Mouse (Mus musculus): ENCODE data around the gene Apbb2. TPM values are rescaled to one million over a fixed set of nuclear protein-coding genes. Genes with fewer than 3 reads are reported as not detected.
A peak's percentile ranks its signal among the peaks of the same experiment; 100 is the strongest.

The Apbb2 gene
- polyA plus RNA-seq, 1 experiment from 2014 or later = 48.9 TPM

DNA sequence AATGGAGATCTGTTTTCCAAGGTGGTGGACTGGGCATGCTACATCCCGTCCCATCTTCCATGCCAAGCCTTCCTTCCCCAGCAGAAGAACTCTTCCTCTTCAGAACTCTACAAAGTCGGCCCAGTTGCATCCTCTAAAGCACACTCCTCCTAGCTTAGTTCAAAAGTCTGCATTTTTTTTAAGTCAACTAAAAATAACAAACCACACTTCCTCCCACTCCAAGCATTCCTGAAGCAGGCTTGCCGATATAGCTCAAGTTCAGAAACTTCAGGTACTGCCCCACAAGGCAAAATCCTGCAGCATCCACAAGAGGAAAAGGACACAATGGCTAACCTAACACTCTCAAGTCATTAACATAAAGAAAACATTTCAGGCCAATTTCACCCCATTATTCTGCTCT is 4.9 kb downstream of the Apbb2 start:
- WGBS = 31% methylated on average over 3 of the region's 3 CpGs
- H3K4me2 ChIP-seq (replicated peaks; ENCODE audit: low read depth, low read length) = no peak overlapping the region
- H3K4me1 ChIP-seq (ENCODE audit: insufficient read depth, low read depth, low read length) = peaks cover 52% of the 10 kb centered on the region; the same call in 1 of the 2 replicates

DNA sequence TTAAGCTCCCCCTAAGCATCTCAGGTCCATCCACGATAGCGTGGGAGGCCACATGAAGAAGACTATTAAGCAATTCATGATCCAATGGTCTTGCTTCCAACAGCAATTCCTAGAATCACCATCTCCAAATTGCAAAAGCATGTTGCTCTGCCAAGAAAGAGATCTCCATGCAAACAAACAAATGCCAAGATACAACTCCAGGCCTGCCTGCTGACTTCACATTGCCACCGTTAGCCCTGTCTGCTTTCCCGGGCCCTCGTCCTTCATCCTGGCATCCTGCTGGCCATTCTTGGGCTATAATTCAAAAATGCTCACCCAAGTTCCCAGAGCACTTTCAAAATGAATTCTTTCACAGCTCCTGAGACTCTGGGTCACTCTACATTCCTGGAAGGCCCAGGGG is 5.6 kb downstream of the Apbb2 start:
- peak; percentile 85 for DNase-seq (ENCODE audit: low spot score)
- H3K9me3 ChIP-seq (ENCODE audit: low read length) = no peaks in the 10 kb centered on the region
- H3K4me1 ChIP-seq (ENCODE audit: insufficient read depth, low read depth, low read length) = peaks cover 52% of the 10 kb centered on the region; the same call in 1 of the 2 replicates
- no peaks in the 10 kb centered on the region for H3K27me3 ChIP-seq (replicated peaks; ENCODE audit: insufficient read depth, low read length)
- WGBS = 45% methylated on average over 5 of the region's 5 CpGs
- TF ChIP-seq CTCF (IDR thresholded peaks at IDR 0.05) (peak; percentile 7; the same call in 1 of the 2 replicates), EP300 (IDR thresholded peaks at IDR 0.05) (peak; percentile 84)
- no peak overlapping the region for H3K9ac ChIP-seq (replicated peaks; ENCODE audit: low read depth)
- ATAC-seq = peak; percentile 57
- peak overlapping the region; percentile 62; the same call in 1 of the 2 replicates for H3K27ac ChIP-seq (ENCODE audit: low read length)
- no peaks in the 10 kb centered on the region for H3K36me3 ChIP-seq (ENCODE audit: insufficient read depth, low read length)
- no peak overlapping the region for H3K4me2 ChIP-seq (replicated peaks; ENCODE audit: low read depth, low read length)
- no peak overlapping the region for H3K4me3 ChIP-seq (ENCODE audit: low read depth, low read length)

More for the DNA sequence above, 4.9 kb downstream of the Apbb2 start:
- no peak overlapping the region for H3K4me3 ChIP-seq (ENCODE audit: low read depth, low read length)
- DNase-seq (ENCODE audit: low spot score) (peak; percentile 37), ATAC-seq (no peak)
- peak overlapping the region; percentile 62 for H3K27ac ChIP-seq (ENCODE audit: low read length)
- no peak for TF ChIP-seq EP300 (IDR thresholded peaks at IDR 0.05)
- TF ChIP-seq CTCF (IDR thresholded peaks at IDR 0.05) = no peak
- H3K9ac ChIP-seq (replicated peaks; ENCODE audit: low read depth) = no peak overlapping the region
- H3K36me3 ChIP-seq (ENCODE audit: insufficient read depth, low read length) = no peaks in the 10 kb centered on the region
- H3K27me3 ChIP-seq (replicated peaks; ENCODE audit: insufficient read depth, low read length) = no peaks in the 10 kb centered on the region
- H3K9me3 ChIP-seq (ENCODE audit: low read length) = no peaks in the 10 kb centered on the region

- no peaks in the 10 kb centered on the region for H3K36me3 ChIP-seq (ENCODE audit: insufficient read depth, low read length)
- no peaks in the 10 kb centered on the region for H3K27me3 ChIP-seq (replicated peaks; ENCODE audit: insufficient read depth, low read length)
- peak; percentile 66 for DNase-seq (ENCODE audit: low spot score)
- ATAC-seq = peak; percentile 43; the same call in 1 of the 2 replicates
- H3K27ac ChIP-seq (ENCODE audit: low read length) = no peak overlapping the region
- 46% methylated on average over 4 of the region's 4 CpGs for whole genome bisulfite sequencing
- no peak overlapping the region for H3K4me2 ChIP-seq (replicated peaks; ENCODE audit: low read depth, low read length)
- H3K4me1 ChIP-seq (ENCODE audit: insufficient read depth, low read depth, low read length) = peaks cover 52% of the 10 kb centered on the region; the same call in 1 of the 2 replicates
- H3K4me3 ChIP-seq (ENCODE audit: low read depth, low read length) = no peak overlapping the region
- TF ChIP-seq EP300 (IDR thresholded peaks at IDR 0.05) = peak; percentile 60; the same call in 1 of the 2 replicates
- no peak for TF ChIP-seq CTCF (IDR thresholded peaks at IDR 0.05)
- no peak overlapping the region for H3K9ac ChIP-seq (replicated peaks; ENCODE audit: low read depth)
- no peaks in the 10 kb centered on the region for H3K9me3 ChIP-seq (ENCODE audit: low read length)
Measured at GRCm38 (mm10) chr5:66611851-66612250, 6.7 kb downstream of the Apbb2 start.

DNA sequence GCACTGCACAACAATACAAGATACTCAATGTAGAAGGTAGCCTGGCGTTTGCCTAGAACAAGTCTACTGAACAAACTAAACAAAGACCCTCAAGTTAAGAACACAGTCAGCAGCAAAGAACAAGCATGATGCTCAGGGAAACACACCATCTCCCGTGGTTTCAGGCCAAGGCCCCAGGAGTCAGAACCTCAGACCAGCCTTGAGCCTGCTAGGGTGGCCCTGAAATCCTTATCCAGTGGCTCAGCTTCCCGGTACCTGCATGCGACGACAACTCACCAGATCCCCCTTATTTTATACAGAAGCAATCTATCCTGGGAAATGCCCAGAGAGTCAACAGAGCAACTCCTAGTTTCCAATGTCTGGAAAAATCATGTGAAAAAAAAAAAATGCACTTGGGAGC is 7.2 kb downstream of the Apbb2 start:
- no peak for TF ChIP-seq CTCF (IDR thresholded peaks at IDR 0.05)
- no peak for TF ChIP-seq EP300 (IDR thresholded peaks at IDR 0.05)
- Histone ChIP-seq H3K27me3 (replicated peaks; ENCODE audit: insufficient read depth, low read length) (no peaks in the 10 kb centered on the region), H3K36me3 (ENCODE audit: insufficient read depth, low read length) (no peaks in the 10 kb centered on the region), H3K9me3 (ENCODE audit: low read length) (no peaks in the 10 kb centered on the region), H3K4me3 (ENCODE audit: low read depth, low read length) (no peak overlapping the region), H3K4me1 (ENCODE audit: insufficient read depth, low read depth, low read length) (peaks cover 57% of the 10 kb centered on the region; the same call in 1 of the 2 replicates), H3K4me2 (replicated peaks; ENCODE audit: low read depth, low read length) (no peak overlapping the region), H3K9ac (replicated peaks; ENCODE audit: low read depth) (no peak overlapping the region), H3K27ac (ENCODE audit: low read length) (no peak overlapping the region)
- no peak for ATAC-seq
- no peak for DNase-seq (ENCODE audit: low spot score)
- 78% methylated on average over 5 of the region's 5 CpGs for WGBS

GRCm38 (mm10) chr5:66610270-66610669 is 8.3 kb downstream of the Apbb2 start:
- Histone ChIP-seq H3K9ac (replicated peaks; ENCODE audit: low read depth) (no peak overlapping the region), H3K4me1 (ENCODE audit: insufficient read depth, low read depth, low read length) (peaks cover 51% of the 10 kb centered on the region; the same call in 1 of the 2 replicates), H3K4me2 (replicated peaks; ENCODE audit: low read depth, low read length) (no peak overlapping the region), H3K27ac (ENCODE audit: low read length) (no peak overlapping the region), H3K27me3 (replicated peaks; ENCODE audit: insufficient read depth, low read length) (no peaks in the 10 kb centered on the region), H3K4me3 (ENCODE audit: low read depth, low read length) (no peak overlapping the region), H3K36me3 (ENCODE audit: insufficient read depth, low read length) (no peaks in the 10 kb centered on the region), H3K9me3 (ENCODE audit: low read length) (no peaks in the 10 kb centered on the region)
- WGBS = 77% methylated on average over 12 of the region's 12 CpGs
- ATAC-seq (no peak), DNase-seq (ENCODE audit: low spot score) (no peak)
- TF ChIP-seq EP300 (IDR thresholded peaks at IDR 0.05) (no peak), CTCF (IDR thresholded peaks at IDR 0.05) (no peak)

- DNase-seq (ENCODE audit: low spot score) (peak; percentile 36), ATAC-seq (no peak)
- no peak overlapping the region for H3K4me2 ChIP-seq (replicated peaks; ENCODE audit: low read depth, low read length)
- no peak overlapping the region for H3K9ac ChIP-seq (replicated peaks; ENCODE audit: low read depth)
- no peaks in the 10 kb centered on the region for H3K9me3 ChIP-seq (ENCODE audit: low read length)
- H3K27me3 ChIP-seq (replicated peaks; ENCODE audit: insufficient read depth, low read length) = no peaks in the 10 kb centered on the region
- peaks cover 41% of the 10 kb centered on the region; the same call in 1 of the 2 replicates for H3K4me1 ChIP-seq (ENCODE audit: insufficient read depth, low read depth, low read length)
- H3K4me3 ChIP-seq (ENCODE audit: low read depth, low read length) = no peak overlapping the region
- 0 out of 2 replicates have a peak overlapping the region, but pooled peaks have one; percentile 26 for H3K27ac ChIP-seq (ENCODE audit: low read length)
- WGBS = 54% methylated on average over 7 of the region's 7 CpGs
- H3K36me3 ChIP-seq (ENCODE audit: insufficient read depth, low read length) = no peaks in the 10 kb centered on the region
- TF ChIP-seq EP300 (IDR thresholded peaks at IDR 0.05) (no peak), CTCF (IDR thresholded peaks at IDR 0.05) (no peak)
Measured at GRCm38 (mm10) chr5:66609306-66609705, 9.3 kb downstream of the Apbb2 start.

Data from lung, postnatal 0 days (tissue).